Comparison of ENCODE assay signal across 17 mouse cellular contexts in the genomic region with DNA sequence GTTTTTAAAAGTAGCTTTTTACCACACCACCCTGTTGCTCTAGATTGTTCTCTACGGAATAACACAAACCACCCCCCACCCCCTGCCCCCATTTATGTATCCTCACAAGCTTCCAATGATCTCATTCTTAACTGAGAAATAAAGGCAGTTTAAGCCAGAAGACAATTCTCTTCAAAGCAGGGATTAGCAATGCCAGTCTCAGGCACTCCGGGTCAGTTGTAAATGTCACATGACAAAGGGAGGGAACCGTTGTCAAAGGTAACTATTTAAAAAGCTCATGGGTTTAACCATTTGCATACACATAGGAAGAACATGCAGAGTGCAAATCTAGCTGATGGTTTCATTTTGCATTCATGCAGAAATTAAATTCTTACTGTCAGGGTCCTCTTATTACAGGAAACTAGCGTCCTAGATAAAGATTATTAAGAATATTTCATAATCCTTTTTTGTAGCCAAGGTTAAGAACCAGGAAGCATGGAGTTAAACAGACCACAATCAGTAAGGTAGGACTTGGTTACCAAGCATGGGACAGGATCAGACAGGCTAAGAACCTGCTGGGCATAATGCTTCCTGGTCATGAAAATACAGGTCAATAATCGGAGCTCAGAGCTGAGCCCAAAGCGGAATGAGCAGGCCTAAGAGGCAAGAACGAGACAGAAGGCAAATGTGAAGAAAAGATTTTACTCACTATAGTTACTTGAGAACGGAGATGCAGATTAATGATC.
"Had no signal": no experiment of that assay in that cellular context is flagged by ENCODE, and none has a peak within 500 bp of the region (broad histone marks: within the 10 kb centered on the region; RNA-seq: fewer than 3 reads in every experiment).

No protein-coding gene starts in this region.

- H3K4me1 ChIP-seq: kidney, embryonic 15.5 days; limb, embryonic 10.5 days; liver, embryonic 12.5 days; neural tube, embryonic 13.5 days; stomach, embryonic 15.5 days had no signal

- H3K27ac ChIP-seq: hindbrain, embryonic 14.5 days; kidney, embryonic 15.5 days; left cerebral cortex, adult 2 months; limb, embryonic 10.5 days; liver, embryonic 12.5 days; neural tube, embryonic 13.5 days; stomach, embryonic 15.5 days had no signal

- H3K9me3 ChIP-seq: kidney, embryonic 15.5 days; limb, embryonic 10.5 days; liver, embryonic 12.5 days; neural tube, embryonic 13.5 days; stomach, embryonic 15.5 days had no signal

- H3K4me2 ChIP-seq: hindbrain, embryonic 14.5 days; kidney, embryonic 15.5 days; liver, embryonic 12.5 days; lung, embryonic 14.5 days; neural tube, embryonic 13.5 days; stomach, embryonic 15.5 days had no signal

- H3K4me3 ChIP-seq: kidney, embryonic 15.5 days; left cerebral cortex, adult 2 months; limb, embryonic 10.5 days; liver, embryonic 12.5 days; neural tube, embryonic 13.5 days; stomach, embryonic 15.5 days had no signal

- DNase-seq: kidney, adult 18-20 months; kidney, postnatal 25 days; lung, embryonic 14.5 days; lung, postnatal 10 days; lung, postnatal 4 days; right cerebral cortex, adult 18-20 months; right cerebral cortex, postnatal 4 days; spleen, adult 18-20 months; thymus, postnatal 14 days had no signal

- ATAC-seq: liver, embryonic 12.5 days; midbrain, embryonic 16.5 days had no signal

- H3K36me3 ChIP-seq: kidney, embryonic 15.5 days; limb, embryonic 10.5 days; liver, embryonic 12.5 days; neural tube, embryonic 13.5 days; stomach, embryonic 15.5 days had no signal

- H3K9ac ChIP-seq: hindbrain, embryonic 14.5 days; kidney, embryonic 15.5 days; liver, embryonic 12.5 days; lung, embryonic 14.5 days; neural tube, embryonic 13.5 days; stomach, embryonic 15.5 days had no signal

- H3K27me3 ChIP-seq: kidney, embryonic 15.5 days; liver, embryonic 12.5 days; neural tube, embryonic 13.5 days; stomach, embryonic 15.5 days had no signal
